Mouse (Mus musculus) cortical plate, adult 2 months (tissue): ENCODE results near the gene Fgfr2.

ENCODE experiments used
- CTCF ChIP-seq: fragments of 200-500 bp; IDR thresholded peaks from 2 replicates; pipeline ENCODE4 v1.5.1; 2011; ENCODE audit warnings: mild to moderate bottlenecking, control low read depth, low read length; ENCODE audit not compliant: insufficient read depth; ENCODE audit errors: extremely low read depth
- POLR2A ChIP-seq: fragments of 200-500 bp; IDR thresholded peaks from 2 replicates; pipeline ENCODE4 v1.6.1; 2011; ENCODE audit warnings: mild to moderate bottlenecking, low read length, control low read depth; ENCODE audit not compliant: insufficient read depth; ENCODE audit errors: extremely low read depth

GRCm38 (mm10) chr7:130407622-130408021 is 2715.5 kb downstream of the Fgfr2 start:
- TF ChIP-seq POLR2A (no peak), CTCF (no peak)
